Mouse (Mus musculus): ENCODE results near the gene Dhcr7.

Gene Dhcr7

GRCm38 (mm10) chr7:143822375-143823265 is at the start of gene Dhcr7, which contains the start of gene Nadsyn1:
Gene Dhcr7, plus strand, starts transcription at chr7:143823145.
Gene Nadsyn1, minus strand, starts transcription at chr7:143822849.
- DNase-seq (ENCODE audit: low spot score): peak; percentile 99

- no peak for DNase-seq (ENCODE audit: low spot score)
Observed at GRCm38 (mm10) chr7:143776137-143776536, 46.8 kb upstream of the Dhcr7 start.

GRCm38 (mm10) chr7:143777375-143777774 is 45.6 kb upstream of the Dhcr7 start:
- DNase-seq (ENCODE audit: low spot score): no peak

GRCm38 (mm10) chr7:143783378-143783995 is 39.5 kb upstream of the Dhcr7 start:
- no peak for DNase-seq (ENCODE audit: low spot score)

GRCm38 (mm10) chr7:143783996-143784829 is 38.7 kb upstream of the Dhcr7 start, which contains the start of gene Mrgpre:
Gene Mrgpre, minus strand, starts transcription at chr7:143784500.
- DNase-seq (ENCODE audit: low spot score): peak; percentile 78

DNA sequence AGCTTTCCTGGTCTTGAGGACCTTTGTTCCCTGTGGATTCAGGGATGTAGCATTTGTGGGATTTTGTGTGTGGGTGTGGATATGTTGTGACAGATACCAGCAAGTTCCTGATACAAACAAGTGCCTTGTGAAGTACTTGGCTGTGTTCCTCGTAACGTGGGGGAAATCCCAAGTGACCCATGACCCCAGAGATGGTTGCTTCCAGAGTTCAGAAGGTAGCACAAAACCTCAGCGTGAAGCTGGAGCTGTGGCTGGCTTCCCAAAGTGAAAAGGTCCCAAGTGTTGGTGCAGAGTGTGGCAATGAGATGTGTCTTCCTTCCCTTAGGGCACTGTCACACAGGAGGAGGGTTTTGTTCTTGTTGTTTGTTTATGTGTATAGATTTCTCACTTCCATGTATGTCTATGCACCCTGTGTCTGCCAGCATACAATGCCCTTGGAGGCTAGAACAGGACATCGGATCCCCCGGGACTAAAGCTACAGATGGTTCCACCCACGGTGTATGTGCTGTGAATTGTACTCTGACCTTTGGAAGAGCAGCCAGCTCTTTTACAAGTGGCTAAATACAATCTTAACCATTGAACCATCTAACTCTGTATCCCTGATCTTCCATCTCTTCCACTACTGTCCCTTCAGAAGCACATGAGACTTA is 30.5 kb upstream of the Dhcr7 start:
- no peak for DNase-seq (ENCODE audit: low spot score)

DNA sequence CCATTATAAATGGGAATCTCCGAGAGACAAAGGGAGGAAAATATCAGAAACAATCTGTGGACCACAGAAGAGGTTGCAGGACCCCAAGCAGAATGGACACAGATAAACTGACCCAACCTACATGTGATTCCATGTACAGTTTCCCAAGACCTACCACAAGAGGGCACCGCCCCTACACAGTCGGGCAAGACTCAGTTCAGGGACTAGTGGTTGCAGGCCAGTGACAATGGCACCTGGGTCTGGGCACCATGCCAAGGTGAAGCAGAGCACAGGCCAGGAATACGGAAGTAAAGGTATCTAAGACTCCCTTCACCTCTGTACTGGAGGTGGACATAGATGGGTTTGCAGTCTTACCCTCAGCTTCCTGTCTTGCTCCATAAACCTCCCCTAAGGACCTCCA is 29.8 kb upstream of the Dhcr7 start:
- peak; percentile 85 for DNase-seq (ENCODE audit: low spot score)

DNA sequence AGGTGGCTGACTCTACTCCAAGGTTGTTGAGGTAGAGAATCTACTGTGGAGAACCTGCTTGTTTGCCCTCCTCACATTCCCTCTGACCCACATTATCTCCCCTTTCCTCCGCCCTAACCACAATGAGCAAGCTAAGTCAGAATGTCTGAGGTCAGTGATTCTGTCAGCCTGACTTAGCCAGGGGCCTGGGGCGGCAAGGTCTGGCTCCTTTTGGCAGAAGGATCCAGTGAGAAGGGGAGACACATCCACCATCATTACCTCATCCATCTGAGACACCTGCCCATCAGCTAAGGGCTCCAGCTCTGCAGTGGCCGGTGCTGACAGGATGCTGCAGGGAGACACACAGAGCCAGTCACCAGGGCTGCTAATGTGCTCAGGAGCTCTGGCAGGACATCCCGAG is 24.2 kb upstream of the Dhcr7 start:
- no peak for DNase-seq (ENCODE audit: low spot score)

DNA sequence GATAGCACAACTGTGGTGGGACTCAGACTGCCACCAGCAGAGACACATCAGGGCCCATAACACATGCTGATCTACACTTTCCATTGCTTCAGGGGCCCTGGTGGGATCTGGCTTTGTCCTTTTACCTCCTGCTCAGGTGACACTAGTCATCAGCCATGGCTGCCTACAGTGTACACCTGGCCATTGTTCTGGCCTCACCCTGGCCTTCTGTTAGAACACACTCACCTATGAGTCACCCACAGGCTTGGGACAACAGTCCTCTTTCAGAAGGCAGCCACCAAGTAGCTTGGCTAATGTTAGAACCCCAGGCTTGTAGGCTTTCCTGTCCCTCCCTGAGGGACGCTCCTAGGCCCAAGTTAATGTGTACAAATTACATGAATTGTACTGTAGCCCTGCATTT is 22.2 kb upstream of the Dhcr7 start:
- no peak for DNase-seq (ENCODE audit: low spot score)

DNA sequence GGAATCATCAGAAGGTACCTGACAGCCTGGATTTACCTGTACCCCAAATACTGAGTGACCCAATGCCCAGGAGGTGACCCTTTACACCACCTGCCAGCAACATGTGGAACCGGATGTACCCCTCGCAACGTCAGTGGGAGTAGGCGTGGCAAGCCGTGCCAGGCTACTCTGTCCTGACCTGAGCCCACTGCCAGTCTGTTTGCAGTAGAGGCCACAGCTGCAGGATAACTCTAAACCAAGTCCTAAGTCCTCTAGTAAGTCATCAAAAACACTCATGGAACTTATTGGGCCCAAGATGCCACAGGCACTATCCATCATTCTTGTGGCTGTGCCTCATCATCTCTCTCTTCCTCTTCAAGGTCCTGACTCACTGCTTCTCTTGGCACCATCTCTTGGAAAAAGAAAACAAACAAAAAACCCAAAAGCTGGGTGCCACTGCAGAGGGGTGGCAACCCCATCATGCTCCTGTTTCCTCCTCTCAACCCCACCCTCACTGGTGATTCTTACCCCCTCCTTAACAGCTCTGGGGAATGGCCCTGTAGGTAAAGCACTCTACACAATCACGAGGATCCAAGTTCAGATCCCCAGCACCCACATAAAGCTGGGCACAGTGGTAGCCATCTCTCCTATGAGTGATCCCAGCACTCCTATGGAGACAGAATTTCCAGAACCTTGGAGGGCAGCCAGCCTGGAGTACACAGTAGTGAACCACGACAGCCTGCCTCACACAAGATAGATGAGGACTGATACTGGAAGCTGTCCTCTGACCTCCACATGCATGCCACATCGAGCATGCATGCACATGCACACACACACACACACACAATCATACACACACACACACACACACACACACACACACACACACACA is 21.5 kb upstream of the Dhcr7 start:
- DNase-seq (ENCODE audit: low spot score): no peak

DNA sequence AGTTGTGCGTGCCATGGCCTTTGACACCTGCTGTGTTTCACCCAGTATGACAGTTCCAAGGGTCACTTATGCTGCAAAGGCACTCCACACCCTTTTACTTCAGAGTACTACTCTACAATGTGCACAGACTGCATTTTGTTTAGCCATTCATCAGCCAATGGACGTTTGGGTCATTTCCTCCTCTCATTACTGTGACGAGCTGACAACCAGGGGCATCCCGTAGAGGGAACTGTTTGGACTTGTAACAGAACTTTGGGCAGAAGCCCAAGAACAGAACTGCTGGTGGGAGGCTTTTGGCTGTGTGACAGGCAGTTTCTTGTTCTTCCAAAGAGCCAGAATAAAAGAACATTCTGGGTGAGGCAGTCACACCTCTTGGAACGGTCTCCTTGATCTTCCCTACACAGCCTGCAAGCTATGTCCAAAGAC is 17.7 kb upstream of the Dhcr7 start:
- peak; percentile 24 for DNase-seq (ENCODE audit: low spot score)

GRCm38 (mm10) chr7:143808909-143809308 is 14.0 kb upstream of the Dhcr7 start:
- no peak for DNase-seq (ENCODE audit: low spot score)

DNA sequence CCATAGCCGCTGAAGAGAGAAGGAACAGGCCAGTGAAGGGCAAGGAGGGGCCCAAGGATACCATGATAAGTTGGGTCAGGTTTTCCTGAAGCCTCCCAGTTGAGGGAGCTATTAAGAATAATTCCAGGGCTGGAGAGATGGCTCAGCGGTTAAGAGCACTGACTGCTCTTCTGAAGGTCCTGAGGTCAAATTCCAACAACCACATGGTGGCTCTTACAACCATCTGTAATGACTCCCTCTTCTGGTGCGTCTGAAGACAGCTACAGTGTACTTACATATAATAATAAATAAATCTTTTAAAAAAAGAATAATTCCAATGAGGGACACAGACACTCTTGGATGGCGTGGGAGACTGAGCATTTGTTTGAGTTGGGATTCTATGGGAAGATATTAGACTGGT is 3.7 kb upstream of the Dhcr7 start:
- no peak for DNase-seq (ENCODE audit: low spot score)

GRCm38 (mm10) chr7:143821241-143821640 is 1.7 kb upstream of the Dhcr7 start:
- no peak for DNase-seq (ENCODE audit: low spot score)

DNA sequence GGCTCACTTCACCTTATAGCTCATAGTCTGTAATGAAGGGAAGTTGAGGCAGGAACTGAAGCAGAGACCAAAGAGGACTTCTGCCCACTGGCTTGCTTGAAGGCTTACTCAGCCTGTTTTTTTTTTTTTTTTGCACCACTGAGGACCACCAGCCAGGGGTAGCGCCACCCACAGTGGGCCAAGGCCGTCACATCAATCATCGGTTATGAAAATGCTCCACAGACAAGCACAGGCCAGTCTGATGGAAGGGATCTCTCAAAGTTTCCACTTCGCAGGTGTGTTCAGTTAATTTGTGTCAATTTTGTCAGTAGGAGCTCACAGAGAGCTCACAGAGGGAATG is 291 bp downstream of the Dhcr7 start:
- DNase-seq (ENCODE audit: low spot score): no peak

DNA sequence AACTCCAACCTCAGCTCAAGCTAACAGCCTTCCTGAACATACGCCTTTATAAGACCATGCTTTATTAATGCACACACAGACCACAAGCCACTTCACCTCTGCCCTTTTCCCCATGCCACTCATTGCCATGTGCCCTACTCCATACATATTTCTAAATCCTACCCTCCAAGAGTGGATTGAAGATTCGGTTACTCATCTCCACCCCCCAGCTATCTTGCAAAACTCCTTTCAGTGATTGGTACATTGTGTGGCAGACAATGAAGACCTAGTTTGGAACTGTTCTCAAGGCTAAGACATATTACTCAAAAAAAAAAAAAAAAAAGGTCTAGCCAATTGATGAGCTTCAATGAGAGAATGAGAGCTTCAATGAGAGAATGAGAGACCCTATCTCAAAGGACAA is 4.0 kb downstream of the Dhcr7 start:
- no peak for DNase-seq (ENCODE audit: low spot score)

- peak; percentile 95 for DNase-seq (ENCODE audit: low spot score)
Observed at GRCm38 (mm10) chr7:143829504-143830331, 6.8 kb downstream of the Dhcr7 start.

DNA sequence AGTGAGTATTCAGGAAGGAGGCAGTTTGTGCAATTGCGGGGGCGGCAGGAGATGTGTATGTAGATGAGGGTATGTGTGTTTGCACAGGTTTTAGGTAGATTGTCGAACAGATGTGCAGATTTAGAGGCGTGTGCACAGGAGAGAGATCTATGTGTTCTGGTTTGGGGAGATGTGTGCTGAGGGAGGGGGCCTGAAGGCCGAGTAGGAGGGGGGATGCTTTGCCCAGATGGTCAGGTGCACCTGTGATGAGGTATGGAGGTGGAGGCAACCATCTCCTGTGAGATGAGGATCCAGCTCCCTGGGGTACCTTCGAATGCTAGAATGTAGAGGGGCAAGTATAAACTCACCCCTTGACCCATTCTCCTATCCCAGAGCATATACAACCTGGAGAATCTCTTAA is 7.5 kb downstream of the Dhcr7 start:
- DNase-seq (ENCODE audit: low spot score): no peak

DNA sequence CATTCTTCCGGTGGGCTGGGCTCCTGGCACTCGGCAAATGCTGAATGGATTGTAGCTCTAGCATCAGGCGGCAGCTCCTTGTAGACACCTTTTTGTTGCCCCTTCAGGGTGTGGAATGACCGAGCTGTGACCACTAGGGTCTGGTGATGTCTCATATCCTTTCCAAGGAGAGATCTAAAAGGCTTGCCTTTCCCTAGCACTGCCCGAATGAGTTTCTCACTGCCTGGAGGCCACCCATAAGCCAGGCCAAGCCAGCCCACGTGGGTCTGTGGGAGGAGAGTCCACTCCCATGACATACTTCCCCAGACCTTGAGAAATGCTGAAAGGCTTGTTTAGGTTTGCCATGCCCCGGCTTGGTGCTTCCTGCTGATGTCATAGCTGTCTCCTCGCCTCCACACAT is 9.3 kb downstream of the Dhcr7 start:
- peak; percentile 54 for DNase-seq (ENCODE audit: low spot score)

DNA sequence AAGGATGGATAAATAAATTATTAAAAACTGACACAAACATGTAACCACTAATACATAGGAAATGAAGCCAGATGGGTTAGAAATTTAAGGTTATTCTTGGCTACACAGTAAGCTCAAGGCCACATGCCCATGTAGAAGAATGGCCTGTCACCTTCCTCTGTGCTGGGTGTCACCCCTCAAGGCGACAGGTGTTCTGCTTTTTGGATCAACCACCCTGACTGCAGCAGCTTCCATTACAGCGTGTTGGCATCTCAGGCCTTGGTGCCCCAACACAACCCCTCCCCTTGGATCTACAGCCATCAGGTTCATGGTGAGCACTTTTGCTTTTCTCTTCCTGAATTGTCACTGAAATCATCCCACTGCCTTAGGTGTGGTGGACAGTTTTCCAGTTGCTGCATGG is 9.7 kb downstream of the Dhcr7 start:
- no peak for DNase-seq (ENCODE audit: low spot score)

Data from urinary bladder, postnatal 14 days (tissue).